9 mouse cellular contexts compared by ENCODE assay signal in genomic region chr1:119051938-119052551, GRCm38 (mm10). TPM values are rescaled to one million over a fixed set of nuclear protein-coding genes. Genes with fewer than 3 reads are reported as not detected.
DNase-seq lines count a peak whose midpoint lies in the region; ATAC-seq lines count a peak whose summit lies in the region.
"Had no signal": no experiment of that assay in that cellular context is flagged by ENCODE, and none has a peak within 500 bp of the region (broad histone marks: within the 10 kb centered on the region; RNA-seq: fewer than 3 reads in every experiment).

No protein-coding gene starts in this region.

- peaks cover 49% of the 10 kb centered on the region for H3K27me3 ChIP-seq in heart, embryonic 10.5 days (ENCODE audit: insufficient read depth, poor library complexity, severe bottlenecking)
- H3K27me3 ChIP-seq in heart, embryonic 15.5 days: peaks cover 61% of the 10 kb centered on the region

- H3K36me3 ChIP-seq in heart, embryonic 10.5 days: no peaks in the 10 kb centered on the region
- H3K36me3 ChIP-seq in heart, embryonic 15.5 days: no peaks in the 10 kb centered on the region
- H3K36me3 ChIP-seq: G1E had no signal

- H3K27ac ChIP-seq in heart, embryonic 10.5 days: peak overlapping the region; percentile 87
- peak overlapping the region; percentile 75 for H3K27ac ChIP-seq in heart, embryonic 15.5 days

- no peak for ATAC-seq in heart, embryonic 15.5 days (replicated peaks; ENCODE audit: insufficient number of reproducible peaks, insufficient read depth, low FRiP score, low read depth)

- peaks cover 47% of the 10 kb centered on the region for H3K4me1 ChIP-seq in heart, embryonic 10.5 days
- H3K4me1 ChIP-seq in heart, embryonic 15.5 days (replicated peaks): peaks cover 44% of the 10 kb centered on the region

- H3K4me2 ChIP-seq in heart, embryonic 15.5 days: peak overlapping the region; percentile 96

- peak overlapping the region; percentile 56 for H3K9ac ChIP-seq in heart, embryonic 15.5 days

- H3K4me3 ChIP-seq in heart, embryonic 10.5 days: peak overlapping the region; percentile 68
- peak overlapping the region; percentile 63 for H3K4me3 ChIP-seq in heart, embryonic 15.5 days

- 0% methylated on average over 21 of the region's 21 CpGs for WGBS in heart, embryonic 10.5 days
- WGBS in heart, embryonic 15.5 days: 2% methylated on average over 21 of the region's 21 CpGs

- H3K9me3 ChIP-seq in heart, embryonic 10.5 days: no peaks in the 10 kb centered on the region
- no peaks in the 10 kb centered on the region for H3K9me3 ChIP-seq in heart, embryonic 15.5 days (replicated peaks)

- no peak for DNase-seq in heart, embryonic 10.5 days (ENCODE audit: low spot score)
- no peak for DNase-seq in heart, postnatal 14 days
- peak; percentile 33 for DNase-seq in adipocyte (ENCODE audit: low spot score)
- peak; percentile 41 for DNase-seq in lung, postnatal 10 days
- no peak for DNase-seq in thymus, postnatal 36 days
- DNase-seq in gastrocnemius, postnatal 25 days: no peak
- no peak for DNase-seq in layer of hippocampus, postnatal 14 days (ENCODE audit: low spot score in 2 of 2)

- intact Hi-C loops in heart, postnatal 14 days (cut with DNase I): loop anchor here (2.0 to 5.0 kb wide), 2 partner anchors 31 to 75 kb away; no protein-coding TSS in a partner anchor

RNA-seq across cellular contexts. Expression of gene Gli2, which starts 1.4 kb away (rescaled TPM):
- polyA plus RNA-seq in heart, embryonic 10.5 days (2016; fragmentation: Nextera tagmentation; extraction: Ambion mirVana): 2.2 and 7.5 TPM in 2 replicates
- 1 to 10 TPM; 1.7 to 2.1 TPM for total RNA-seq in heart, postnatal 14 days (2021)
- polyA plus RNA-seq in heart, embryonic 15.5 days (2015; fragmentation: Nextera tagmentation; extraction: Ambion mirVana): 3.6 and 3.9 TPM in 2 replicates
- total RNA-seq in gastrocnemius, postnatal 25 days (2021): 1 to 10 TPM; 1.4 to 1.5 TPM
- total RNA-seq in layer of hippocampus, postnatal 14 days (2021): 1 to 10 TPM; 4.2 to 4.5 TPM
- polyA plus RNA-seq: G1E had no signal

Comparison
In these comparisons a context has a peak if more than half of its experiments do, and no peak if none do; other contexts are left out.
1. DNase-seq: peak in adipocyte (single experiment) and lung, postnatal 10 days (single experiment); none in heart, embryonic 10.5 days (single experiment), heart, postnatal 14 days (0 of 2), thymus, postnatal 36 days (0 of 2), gastrocnemius, postnatal 25 days (single experiment) and layer of hippocampus, postnatal 14 days (0 of 2).